Mouse (Mus musculus) small intestine, adult 2 months (tissue): ENCODE measurements around the gene Krtap11-1.

Experiments
- CTCF ChIP-seq: fragments of 200-500 bp; IDR thresholded peaks from 2 replicates; pipeline ENCODE4 v1.5.1; 2012; ENCODE audit warnings: low read depth, mild to moderate bottlenecking, control low read depth, inconsistent platforms, low read length, moderate library complexity, mixed read lengths; ENCODE audit not compliant: insufficient replicate concordance, insufficient read length; ENCODE audit errors: extremely low read depth
- POLR2A ChIP-seq: fragments of 200-500 bp; IDR thresholded peaks from 2 replicates; pipeline ENCODE4 v1.6.1; 2012; ENCODE audit warnings: low read depth, mild to moderate bottlenecking, control low read depth, inconsistent platforms, low read length, moderate library complexity

- TF ChIP-seq POLR2A (no peak), CTCF (no peak)
Observed at GRCm38 (mm10) chr16:89538031-89538484, 32.9 kb downstream of the Krtap11-1 start.
